ENCODE assay signal across 12 mouse cellular contexts in genomic region chr2:121711748-121712384, GRCm38 (mm10).
A peak's percentile ranks its signal among the peaks of the same experiment; 100 is the strongest.
DNase-seq lines count a peak whose midpoint lies in the region; ATAC-seq lines count a peak whose summit lies in the region.
"Had no signal": no experiment of that assay in that cellular context is flagged by ENCODE, and none has a peak within 500 bp of the region (broad histone marks: within the 10 kb centered on the region; RNA-seq: fewer than 3 reads in every experiment).

No protein-coding gene starts in this region.

- no peak for ATAC-seq in heart, embryonic 12.5 days (ENCODE audit: insufficient number of reproducible peaks, low FRiP score)
- peak; percentile 27; the same call in 1 of the 2 replicates for ATAC-seq in neural tube, embryonic 13.5 days (ENCODE audit: low read depth)
- no peak; the same call in 1 of the 2 replicates for ATAC-seq in hindbrain, embryonic 15.5 days (ENCODE audit: low FRiP score, low read depth)
- ATAC-seq: CD4-positive, CD25-positive, alpha-beta regulatory T cell, adult 4 months had no signal

- no peaks in the 10 kb centered on the region for H3K27me3 ChIP-seq in heart, embryonic 12.5 days (replicated peaks)
- no peaks in the 10 kb centered on the region for H3K27me3 ChIP-seq in neural tube, embryonic 13.5 days
- H3K27me3 ChIP-seq in hindbrain, embryonic 15.5 days = no peaks in the 10 kb centered on the region

- no peak for DNase-seq in heart, adult 18-20 months
- DNase-seq in neural tube, embryonic 10.5 days (ENCODE audit: extremely low spot score, low spot score) = no peak
- peak; percentile 37 for DNase-seq in yolk sac, embryonic 10.5 days (ENCODE audit: low spot score)
- DNase-seq in gastrocnemius, postnatal 14 days = no peak
- DNase-seq in kidney, postnatal 4 days = no peak
- DNase-seq: gastrocnemius, adult 2 months; kidney, adult 18-20 months had no signal

- peak overlapping the region; percentile 24 for H3K4me2 ChIP-seq in heart, embryonic 12.5 days
- no peak overlapping the region for H3K4me2 ChIP-seq in neural tube, embryonic 13.5 days
- H3K4me2 ChIP-seq in hindbrain, embryonic 15.5 days = peak overlapping the region; percentile 4

- peaks cover 9% of the 10 kb centered on the region; the same call in 1 of the 2 replicates for H3K4me1 ChIP-seq in heart, embryonic 12.5 days (replicated peaks)
- H3K4me1 ChIP-seq in neural tube, embryonic 13.5 days (replicated peaks) = peaks cover 13% of the 10 kb centered on the region
- H3K4me1 ChIP-seq in hindbrain, embryonic 15.5 days (replicated peaks) = peaks cover 15% of the 10 kb centered on the region

- no peaks in the 10 kb centered on the region for H3K36me3 ChIP-seq in heart, embryonic 12.5 days
- H3K36me3 ChIP-seq in neural tube, embryonic 13.5 days = no peaks in the 10 kb centered on the region
- H3K36me3 ChIP-seq in hindbrain, embryonic 15.5 days = no peaks in the 10 kb centered on the region

- no peak overlapping the region for H3K4me3 ChIP-seq in heart, embryonic 12.5 days
- H3K4me3 ChIP-seq in neural tube, embryonic 13.5 days = no peak overlapping the region
- H3K4me3 ChIP-seq in hindbrain, embryonic 15.5 days = no peak overlapping the region
- H3K4me3 ChIP-seq: gastrocnemius, adult 2 months had no signal

- H3K9ac ChIP-seq in heart, embryonic 12.5 days = no peak overlapping the region
- H3K9ac ChIP-seq in neural tube, embryonic 13.5 days = no peak overlapping the region
- H3K9ac ChIP-seq in hindbrain, embryonic 15.5 days = no peak overlapping the region

- 25% methylated on average over 9 of the region's 9 CpGs for WGBS in heart, embryonic 12.5 days
- 22% methylated on average over 9 of the region's 9 CpGs for WGBS in neural tube, embryonic 13.5 days
- 29% methylated on average over 9 of the region's 9 CpGs for WGBS in hindbrain, embryonic 15.5 days

- H3K9me3 ChIP-seq in heart, embryonic 12.5 days (replicated peaks) = 0 out of 2 replicates have a peak, but pooled peaks cover 7% of the 10 kb centered on the region
- H3K9me3 ChIP-seq in neural tube, embryonic 13.5 days = no peaks in the 10 kb centered on the region
- H3K9me3 ChIP-seq in hindbrain, embryonic 15.5 days = no peaks in the 10 kb centered on the region

- no peak overlapping the region for H3K27ac ChIP-seq in heart, embryonic 12.5 days (ENCODE audit: poor library complexity, severe bottlenecking)
- H3K27ac ChIP-seq in neural tube, embryonic 13.5 days (replicated peaks) = no peak overlapping the region
- 0 out of 2 replicates have a peak overlapping the region, but pooled peaks have one; percentile 12 for H3K27ac ChIP-seq in hindbrain, embryonic 15.5 days (replicated peaks)
- H3K27ac ChIP-seq: gastrocnemius, adult 2 months; macrophage had no signal

- intact Hi-C loops in gastrocnemius, postnatal 14 days (cut with DNase I; ENCODE audit: low total_unique reads) = no loop called here
